Mouse (Mus musculus) cerebellum, adult 2 months (tissue): ENCODE measurements around the gene Zfp444. TPM values are rescaled to one million over a fixed set of nuclear protein-coding genes. Genes with fewer than 3 reads are reported as not detected.

Source experiments
- DNase-seq, 2 experiments: peaks; one replicate each; pipeline ENCODE4 v3.0.0; 2021
- H3K27ac ChIP-seq: fragments of 200-500 bp; 2 replicates; pipeline ENCODE4 v1.5.1; 2012; ENCODE audit warnings: low read length, control low read depth, inconsistent platforms; ENCODE audit not compliant: insufficient read depth
- H3K27me3 ChIP-seq: fragments of 200-500 bp; 2 replicates; pipeline ENCODE4 v1.6.1; 2012; ENCODE audit warnings: inconsistent platforms, mild to moderate bottlenecking, low read length, moderate library complexity; ENCODE audit not compliant: control insufficient read depth, insufficient read depth
- H3K4me1 ChIP-seq: fragments of 200-500 bp; 2 replicates; pipeline ENCODE4 v1.6.1; 2011; ENCODE audit warnings: low read length; ENCODE audit not compliant: control insufficient read depth, insufficient read depth
- H3K4me3 ChIP-seq: fragments of 200-500 bp; replicated peaks from 2 replicates; pipeline ENCODE3; 2011; ENCODE audit warnings: mild to moderate bottlenecking, low read depth, low read length, control low read depth; ENCODE audit not compliant: insufficient read depth
- CTCF ChIP-seq: fragments of 200-500 bp; IDR thresholded peaks from 2 replicates; pipeline ENCODE4 v1.5.1; 2011; ENCODE audit warnings: low read depth, mild to moderate bottlenecking, control low read depth, low read length, moderate library complexity, borderline replicate concordance; ENCODE audit not compliant: insufficient read depth
- POLR2A ChIP-seq: fragments of 200-500 bp; IDR thresholded peaks from 2 replicates; pipeline ENCODE4 v1.6.1; 2011; ENCODE audit warnings: low read length, control low read depth, borderline replicate concordance; ENCODE audit not compliant: insufficient read depth
- WGBS: fragments of 180-500 bp; shearing (Covaris S2); methylation state at CpG from one replicate; pipeline ENCODE4 v1.1.7; 2018; 5-methylcytosine and 5-hydroxymethylcytosine counted together
- polyA plus RNA-seq: library from polyadenylated mRNA; depleted of rRNA; stranded (reverse); fragments of >200 nt; gene quantifications from 2 replicates; pipeline ENCODE4 v1.2.3, GENCODE M21; 2012; rRNA removed

The Zfp444 gene
- 52.0 and 52.2 TPM in 2 replicates for polyA plus RNA-seq

DNA sequence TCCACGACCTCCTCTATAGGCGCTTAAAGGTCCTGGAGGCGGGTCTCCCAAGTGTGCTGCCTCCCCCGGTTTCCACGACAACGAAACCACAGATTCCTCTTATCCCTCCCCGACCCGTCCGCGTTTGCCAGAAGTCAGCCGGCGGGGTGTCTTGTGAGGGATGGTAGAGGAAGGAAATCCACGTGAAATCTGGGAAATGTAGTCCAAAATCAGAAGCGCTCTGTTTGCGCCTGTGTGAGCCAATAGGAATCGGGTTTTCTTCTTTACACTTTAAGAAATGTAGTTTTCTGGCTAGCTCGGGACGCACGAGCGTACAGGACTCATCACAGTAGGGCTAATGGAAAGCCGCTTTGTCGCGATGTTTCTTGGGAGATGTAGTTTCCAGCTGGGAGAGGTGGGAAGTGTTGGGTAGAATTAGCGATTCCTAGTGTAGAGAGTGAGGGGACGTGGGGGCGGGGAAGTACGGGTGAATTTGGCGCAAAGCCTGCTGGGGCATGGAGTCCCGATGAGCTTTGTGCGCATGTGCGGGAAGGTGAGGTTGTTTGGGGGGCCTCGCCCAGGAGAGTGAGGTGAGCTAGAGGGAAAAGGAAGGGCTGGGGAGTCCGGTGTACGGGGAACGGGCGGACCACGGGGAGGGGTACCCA lies at the start of gene Zfp444:
TSS of gene Zfp444 (plus strand) at position 221 of the 644 bp plus-strand sequence.
- Histone ChIP-seq H3K4me1 (peaks cover 4% of the 10 kb centered on the region; the same call in 1 of the 2 replicates), H3K4me3 (peak within 1 kb of the TSS; percentile 92), H3K27ac (peak within 1 kb of the TSS; percentile 80), H3K27me3 (no peaks in the 10 kb centered on the region)
- DNase-seq: peak; percentile 98
- WGBS: 1% methylated on average over 37 of the region's 37 CpGs
- TF ChIP-seq POLR2A (peak; percentile 74; the same call in 1 of the 2 replicates), CTCF (no peak)

DNA sequence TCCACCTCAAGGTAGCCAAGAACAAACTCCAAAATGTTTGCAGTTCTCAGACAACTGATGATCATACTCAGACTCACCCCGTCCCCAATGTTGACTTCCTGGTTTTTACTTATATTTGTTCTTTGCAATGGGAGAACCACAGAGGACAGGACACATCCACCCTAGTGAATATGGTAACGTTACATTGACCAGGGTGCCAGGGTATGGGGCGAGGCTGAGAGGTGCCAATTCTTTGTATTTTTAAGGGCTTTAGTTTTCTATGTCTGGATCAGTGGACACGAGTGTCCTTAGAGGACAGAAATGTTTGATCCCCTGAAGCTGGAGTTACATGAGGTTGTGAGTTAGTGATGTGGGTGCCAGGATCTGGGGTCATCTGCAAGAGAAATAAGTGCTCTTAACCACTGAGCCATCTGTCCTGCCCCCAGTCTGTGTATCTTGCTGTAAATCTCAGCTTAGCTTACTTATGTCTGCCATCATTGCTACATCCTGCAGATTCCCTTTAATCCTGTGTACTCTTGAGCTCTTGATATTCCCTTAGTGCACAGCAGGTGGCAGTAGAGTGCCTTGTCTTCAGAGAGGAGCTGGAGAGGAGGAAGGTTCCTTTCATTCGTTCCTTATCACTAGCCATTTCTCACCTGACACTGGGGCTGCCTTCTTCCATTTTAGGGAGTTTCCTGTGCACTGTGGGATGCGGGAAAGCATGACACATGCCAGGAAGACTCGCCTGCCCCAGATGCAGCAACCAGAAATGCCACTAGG lies 45.2 kb upstream of the Zfp444 start:
- DNase-seq: peak; percentile 79 to 83
- Histone ChIP-seq H3K27ac (no peak overlapping the region), H3K4me1 (no peaks in the 10 kb centered on the region), H3K4me3 (no peak overlapping the region), H3K27me3 (no peaks in the 10 kb centered on the region)
- TF ChIP-seq CTCF: peak; percentile 85
- no peak for TF ChIP-seq POLR2A
- 29% methylated on average over 7 of the region's 7 CpGs for WGBS

DNA sequence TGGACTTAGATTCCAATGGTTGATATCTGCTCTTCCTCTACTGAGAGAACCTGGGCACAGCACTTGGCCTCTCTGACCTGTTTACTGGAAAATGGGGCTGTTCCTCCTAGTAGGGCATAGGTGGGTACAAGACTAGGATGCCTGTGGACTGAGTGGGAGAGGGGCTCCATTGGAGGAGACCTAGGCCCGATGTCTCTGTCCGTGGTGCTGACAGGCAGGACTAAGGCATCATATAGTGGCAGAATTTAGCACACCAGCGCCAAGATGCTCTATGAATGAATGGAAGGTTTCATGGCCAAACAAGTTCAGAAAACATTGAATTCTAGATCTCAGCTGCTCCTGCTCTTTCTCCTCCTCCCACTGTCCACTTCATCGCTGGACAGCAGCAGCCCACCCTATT lies 41.7 kb upstream of the Zfp444 start:
- no peak overlapping the region for H3K27ac ChIP-seq
- 37% methylated on average over 4 of the region's 4 CpGs for WGBS
- no peak overlapping the region for H3K4me3 ChIP-seq
- no peaks in the 10 kb centered on the region for H3K4me1 ChIP-seq
- TF ChIP-seq CTCF (no peak), POLR2A (no peak)
- DNase-seq: no peak
- H3K27me3 ChIP-seq: no peaks in the 10 kb centered on the region

DNA sequence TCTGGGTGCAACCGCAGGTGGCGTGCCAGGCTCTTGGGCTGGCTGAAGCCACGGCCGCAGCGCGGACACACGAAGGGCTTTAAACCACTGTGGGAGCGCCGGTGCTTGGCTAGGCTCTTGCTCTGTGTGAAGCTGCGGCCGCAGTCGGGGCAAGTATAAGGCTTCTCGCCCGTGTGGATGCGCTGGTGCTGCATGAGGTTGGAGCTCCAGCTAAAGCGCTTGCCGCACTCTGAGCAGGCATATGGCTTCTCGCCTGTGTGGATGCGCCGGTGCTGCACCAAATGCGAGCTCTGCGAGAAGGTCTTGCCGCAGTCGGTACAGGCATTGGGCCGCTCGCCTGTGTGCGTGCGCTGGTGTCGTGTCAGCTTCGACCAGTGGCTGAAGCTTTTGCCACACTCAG lies 39.4 kb upstream of the Zfp444 start:
- TF ChIP-seq POLR2A: no peak
- no peak for TF ChIP-seq CTCF

DNA sequence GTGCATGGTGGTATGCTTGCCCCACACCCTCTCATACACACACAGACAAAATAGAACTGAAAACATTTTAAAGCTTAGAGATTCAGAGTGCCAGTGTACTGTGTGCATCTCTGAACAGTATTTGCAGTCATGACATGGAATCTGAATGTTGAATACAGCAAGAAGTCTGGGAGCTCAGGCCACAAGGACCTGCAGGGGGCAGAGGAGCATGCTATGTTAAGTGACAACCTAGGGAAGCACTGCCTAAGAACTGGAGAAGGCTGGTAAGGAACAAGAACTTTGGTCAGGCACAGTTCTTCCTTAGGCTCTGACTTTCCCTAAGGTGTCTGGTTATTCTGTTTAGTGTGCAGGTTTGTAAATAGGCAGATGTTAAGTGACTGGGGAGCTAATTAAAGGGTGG lies 35.5 kb upstream of the Zfp444 start:
- H3K27ac ChIP-seq: no peak overlapping the region
- no peaks in the 10 kb centered on the region for H3K27me3 ChIP-seq
- TF ChIP-seq CTCF: no peak
- TF ChIP-seq POLR2A: no peak
- DNase-seq: no peak
- no peak overlapping the region for H3K4me3 ChIP-seq
- no peaks in the 10 kb centered on the region for H3K4me1 ChIP-seq

More for the DNA sequence above, 39.4 kb upstream of the Zfp444 start:
- Histone ChIP-seq H3K27ac (no peak overlapping the region), H3K4me1 (no peaks in the 10 kb centered on the region), H3K4me3 (no peak overlapping the region), H3K27me3 (no peaks in the 10 kb centered on the region)
- no peak for DNase-seq
- 89% methylated on average over 30 of the region's 30 CpGs for whole genome bisulfite sequencing

DNA sequence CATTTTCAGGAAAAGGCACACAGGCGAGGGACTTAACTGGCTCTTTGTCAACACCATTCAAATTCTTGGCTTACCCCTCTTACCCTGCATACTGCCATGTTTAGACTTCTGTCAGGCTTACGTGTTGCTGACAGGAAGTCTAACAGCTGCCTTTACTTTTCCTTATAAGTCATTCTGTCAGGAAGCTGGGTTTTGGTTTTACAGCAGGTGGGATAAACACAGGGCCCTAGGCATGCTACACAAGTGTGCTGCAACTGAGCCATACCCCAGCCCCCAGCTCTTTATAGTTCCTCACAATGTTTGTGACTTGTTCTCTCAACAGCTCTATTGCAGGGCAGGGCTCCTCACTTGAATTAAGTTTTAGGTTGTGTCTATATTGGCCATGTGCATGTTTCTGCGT lies 32.7 kb upstream of the Zfp444 start:
- 56% methylated on average over 3 of the region's 3 CpGs for WGBS
- no peak overlapping the region for H3K4me3 ChIP-seq
- H3K27ac ChIP-seq: no peak overlapping the region
- TF ChIP-seq CTCF: no peak
- TF ChIP-seq POLR2A: no peak
- no peaks in the 10 kb centered on the region; the same call in 1 of the 2 replicates for H3K4me1 ChIP-seq
- DNase-seq: no peak
- H3K27me3 ChIP-seq: no peaks in the 10 kb centered on the region

DNA sequence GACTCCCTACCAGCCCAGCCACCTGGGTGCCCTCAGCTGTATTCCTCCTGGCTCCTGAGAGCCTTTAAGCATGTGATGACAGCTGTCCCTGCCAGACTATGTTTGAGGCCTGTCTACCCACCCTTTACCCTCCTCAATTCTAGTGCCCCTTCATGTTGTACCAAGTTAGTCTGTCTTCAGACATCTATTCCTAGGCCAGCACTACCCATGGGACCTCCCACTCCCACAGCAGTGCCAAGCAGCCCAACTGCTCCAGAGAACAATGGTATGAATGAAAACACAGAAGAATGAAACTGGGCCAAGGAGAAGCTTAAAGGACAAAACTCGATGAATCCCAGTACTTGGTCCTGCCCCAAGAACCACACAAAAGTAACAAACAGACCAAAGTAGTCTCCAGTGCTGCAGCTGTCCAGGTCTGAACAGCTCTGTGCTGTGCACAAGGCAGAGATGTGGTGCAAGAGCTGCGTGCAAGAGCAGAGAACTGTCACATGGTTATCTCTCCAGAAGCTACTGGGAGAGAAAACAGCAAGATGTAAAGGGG lies 28.0 kb upstream of the Zfp444 start:
- Histone ChIP-seq H3K27me3 (no peaks in the 10 kb centered on the region), H3K27ac (peak overlapping the region; percentile 52), H3K4me1 (peaks cover 28% of the 10 kb centered on the region), H3K4me3 (no peak overlapping the region)
- TF ChIP-seq POLR2A (no peak), CTCF (no peak)
- DNase-seq: no peak
- WGBS: 21% methylated on average over 2 of the region's 2 CpGs
